13 mouse cellular contexts compared by ENCODE assay signal in genomic region chr1:39944972-39945323, GRCm38 (mm10). TPM values are rescaled to one million over a fixed set of nuclear protein-coding genes. Genes with fewer than 3 reads are reported as not detected.
A peak's percentile ranks its signal among the peaks of the same experiment; 100 is the strongest.
DNase-seq lines count a peak whose midpoint lies in the region; ATAC-seq lines count a peak whose summit lies in the region.
"Had no signal": no experiment of that assay in that cellular context is flagged by ENCODE, and none has a peak within 500 bp of the region (broad histone marks: within the 10 kb centered on the region; RNA-seq: fewer than 3 reads in every experiment).

No protein-coding gene starts in this region.

- no peaks in the 10 kb centered on the region for H3K9me3 ChIP-seq in hindbrain, embryonic 13.5 days
- H3K9me3 ChIP-seq in hindbrain, embryonic 11.5 days (ENCODE audit: control insufficient read depth, low read length): no peaks in the 10 kb centered on the region
- H3K9me3 ChIP-seq in forebrain, embryonic 12.5 days: no peaks in the 10 kb centered on the region
- no peaks in the 10 kb centered on the region for H3K9me3 ChIP-seq in intestine, embryonic 15.5 days
- H3K9me3 ChIP-seq: heart, embryonic 15.5 days had no signal

- WGBS in hindbrain, embryonic 13.5 days: 35% methylated on average over 4 of the region's 4 CpGs
- WGBS in hindbrain, embryonic 11.5 days: 52% methylated on average over 4 of the region's 4 CpGs
- 45% methylated on average over 4 of the region's 4 CpGs for WGBS in forebrain, embryonic 12.5 days
- 48% methylated on average over 4 of the region's 4 CpGs for WGBS in intestine, embryonic 15.5 days

- no peaks in the 10 kb centered on the region for H3K36me3 ChIP-seq in hindbrain, embryonic 13.5 days
- H3K36me3 ChIP-seq in hindbrain, embryonic 11.5 days (ENCODE audit: control insufficient read depth, insufficient read depth, low read length): no peaks in the 10 kb centered on the region
- no peaks in the 10 kb centered on the region for H3K36me3 ChIP-seq in forebrain, embryonic 12.5 days (replicated peaks)
- H3K36me3 ChIP-seq in intestine, embryonic 15.5 days: no peaks in the 10 kb centered on the region
- H3K36me3 ChIP-seq: heart, embryonic 15.5 days had no signal

- peaks cover 96% of the 10 kb centered on the region for H3K4me1 ChIP-seq in hindbrain, embryonic 13.5 days (replicated peaks)
- peaks cover 36% of the 10 kb centered on the region for H3K4me1 ChIP-seq in hindbrain, embryonic 11.5 days (replicated peaks; ENCODE audit: control insufficient read depth, insufficient read depth, low read length)
- peaks cover 96% of the 10 kb centered on the region for H3K4me1 ChIP-seq in forebrain, embryonic 12.5 days
- peaks cover 78% of the 10 kb centered on the region for H3K4me1 ChIP-seq in intestine, embryonic 15.5 days (replicated peaks)

- DNase-seq in hindbrain, embryonic 11.5 days (ENCODE audit: low spot score): no peak
- DNase-seq in ES-CJ7 (ENCODE audit: low read depth, low spot score): peak; percentile 53
- DNase-seq in cerebellum, adult 18-20 months: no peak
- DNase-seq in adrenal gland, postnatal 36 days: no peak
- no peak for DNase-seq in gastrocnemius, postnatal 10 days
- DNase-seq: gastrocnemius, postnatal 25 days; kidney, postnatal 25 days; thymus, adult 2 months had no signal

- no peaks in the 10 kb centered on the region for H3K27me3 ChIP-seq in hindbrain, embryonic 13.5 days
- H3K27me3 ChIP-seq in hindbrain, embryonic 11.5 days (ENCODE audit: control insufficient read depth, insufficient read depth, low read length): no peaks in the 10 kb centered on the region
- no peaks in the 10 kb centered on the region for H3K27me3 ChIP-seq in forebrain, embryonic 12.5 days
- H3K27me3 ChIP-seq in intestine, embryonic 15.5 days (replicated peaks): no peaks in the 10 kb centered on the region
- H3K27me3 ChIP-seq: heart, embryonic 15.5 days had no signal

- H3K4me3 ChIP-seq in hindbrain, embryonic 13.5 days: no peak overlapping the region
- no peak overlapping the region for H3K4me3 ChIP-seq in hindbrain, embryonic 11.5 days (ENCODE audit: low read depth, low read length)
- H3K4me3 ChIP-seq in forebrain, embryonic 12.5 days (replicated peaks): no peak overlapping the region
- no peak overlapping the region for H3K4me3 ChIP-seq in intestine, embryonic 15.5 days (replicated peaks)
- H3K4me3 ChIP-seq: heart, embryonic 15.5 days had no signal

- peak overlapping the region; percentile 65 for H3K27ac ChIP-seq in hindbrain, embryonic 13.5 days
- no peak overlapping the region for H3K27ac ChIP-seq in hindbrain, embryonic 11.5 days (ENCODE audit: low read depth, low read length)
- peak overlapping the region; percentile 59; the same call in 1 of the 2 replicates for H3K27ac ChIP-seq in forebrain, embryonic 12.5 days
- H3K27ac ChIP-seq in intestine, embryonic 15.5 days: no peak overlapping the region

- H3K9ac ChIP-seq in hindbrain, embryonic 13.5 days: no peak overlapping the region
- H3K9ac ChIP-seq in hindbrain, embryonic 11.5 days (ENCODE audit: low read depth, low read length): no peak overlapping the region
- H3K9ac ChIP-seq in forebrain, embryonic 12.5 days: no peak overlapping the region
- H3K9ac ChIP-seq in intestine, embryonic 15.5 days: no peak overlapping the region
- H3K9ac ChIP-seq: heart, embryonic 15.5 days; lung, embryonic 14.5 days had no signal

- H3K4me2 ChIP-seq in hindbrain, embryonic 13.5 days: no peak overlapping the region
- no peak overlapping the region for H3K4me2 ChIP-seq in hindbrain, embryonic 11.5 days (replicated peaks; ENCODE audit: low read depth, low read length)
- no peak overlapping the region for H3K4me2 ChIP-seq in forebrain, embryonic 12.5 days
- no peak overlapping the region for H3K4me2 ChIP-seq in intestine, embryonic 15.5 days (replicated peaks)
- H3K4me2 ChIP-seq: heart, embryonic 15.5 days; lung, embryonic 14.5 days had no signal

- ATAC-seq in hindbrain, embryonic 13.5 days (ENCODE audit: low FRiP score): no peak
- no peak for ATAC-seq in hindbrain, embryonic 11.5 days (ENCODE audit: low FRiP score)
- ATAC-seq in forebrain, embryonic 12.5 days (ENCODE audit: low FRiP score): no peak
- ATAC-seq in intestine, embryonic 15.5 days: peak; percentile 35

RNA-seq across cellular contexts. Expression of gene Map4k4, which starts 44.2 kb away (rescaled TPM):
- polyA plus RNA-seq in hindbrain, embryonic 13.5 days (2015; fragmentation: Nextera tagmentation; extraction: Ambion mirVana): 47.3 and 52.6 TPM in 2 replicates
- 42.3 and 68.2 TPM in 2 replicates for polyA plus RNA-seq in hindbrain, embryonic 11.5 days (2014; fragmentation: Nextera tagmentation; extraction: Ambion mirVana)
- 55.9 and 73.9 TPM in 2 replicates for polyA plus RNA-seq in forebrain, embryonic 12.5 days (2016; fragmentation: Nextera tagmentation; extraction: Ambion mirVana)
- polyA plus RNA-seq in intestine, embryonic 15.5 days (2015; fragmentation: Nextera tagmentation; extraction: Ambion mirVana): 20.0 and 25.5 TPM in 2 replicates
- 100 to 1,000 TPM in 1 of 2 experiments, 10 to 100 TPM in 1; 93.6 to 114 TPM for total RNA-seq in adrenal gland, postnatal 36 days (2021)
- 100 to 1,000 TPM in 1 of 2 experiments, 10 to 100 TPM in 1; 87.8 to 121 TPM for total RNA-seq in gastrocnemius, postnatal 10 days (2021)

Comparison
In these comparisons a context has a peak if more than half of its experiments do, and no peak if none do; other contexts are left out.
1. H3K27ac ChIP-seq: peak in hindbrain, embryonic 13.5 days (single experiment) and forebrain, embryonic 12.5 days (single experiment); none in hindbrain, embryonic 11.5 days (single experiment) and intestine, embryonic 15.5 days (single experiment).